Mouse (Mus musculus): ENCODE measurements around the gene Hsd11b2.

Gene Hsd11b2

GRCm38 (mm10) chr8:105484030-105484368 is 34.6 kb upstream of the Hsd11b2 start:
- no peak for DNase-seq (ENCODE audit: low spot score in 2 of 2)

GRCm38 (mm10) chr8:105484392-105484791 is 34.2 kb upstream of the Hsd11b2 start:
- no peak for DNase-seq (ENCODE audit: low spot score in 2 of 2)

- no peak for DNase-seq (ENCODE audit: low spot score in 2 of 2)
These were observed 30.5 kb upstream of the Hsd11b2 start for GRCm38 (mm10) chr8:105488082-105488481.

- DNase-seq (ENCODE audit: low spot score in 2 of 2) = no peak
These were observed 29.3 kb upstream of the Hsd11b2 start for GRCm38 (mm10) chr8:105489281-105489680.

- DNase-seq (ENCODE audit: low spot score in 2 of 2) = no peak
These were observed 25.1 kb upstream of the Hsd11b2 start for GRCm38 (mm10) chr8:105493495-105493894.

GRCm38 (mm10) chr8:105494566-105494965 is 24.0 kb upstream of the Hsd11b2 start:
- DNase-seq (ENCODE audit: low spot score in 2 of 2) = no peak

- no peak for DNase-seq (ENCODE audit: low spot score in 2 of 2)
These were observed 22.9 kb upstream of the Hsd11b2 start for GRCm38 (mm10) chr8:105495350-105496302.

- peak; percentile 74 to 79 for DNase-seq (ENCODE audit: low spot score in 2 of 2)
These were observed 21.9 kb upstream of the Hsd11b2 start, which contains the start of gene Zdhhc1 for GRCm38 (mm10) chr8:105496439-105497180. Gene Zdhhc1, minus strand, starts transcription at chr8:105496902.

GRCm38 (mm10) chr8:105499787-105500186 is 18.8 kb upstream of the Hsd11b2 start:
- DNase-seq (ENCODE audit: low spot score in 2 of 2) = no peak

- DNase-seq (ENCODE audit: low spot score in 2 of 2) = no peak
These were observed 13.9 kb upstream of the Hsd11b2 start for GRCm38 (mm10) chr8:105504617-105505016.

- DNase-seq (ENCODE audit: low spot score in 2 of 2) = no peak
These were observed 11.6 kb upstream of the Hsd11b2 start for GRCm38 (mm10) chr8:105506977-105507376.

GRCm38 (mm10) chr8:105508758-105509157 is 9.8 kb upstream of the Hsd11b2 start:
- no peak for DNase-seq (ENCODE audit: low spot score in 2 of 2)

- DNase-seq (ENCODE audit: low spot score in 2 of 2) = no peak
These were observed 8.4 kb upstream of the Hsd11b2 start for GRCm38 (mm10) chr8:105509997-105510735.

- DNase-seq (ENCODE audit: low spot score in 2 of 2) = no peak
These were observed 4.4 kb upstream of the Hsd11b2 start for GRCm38 (mm10) chr8:105514194-105514593.

- no peak for DNase-seq (ENCODE audit: low spot score in 2 of 2)
These were observed 3.9 kb upstream of the Hsd11b2 start for GRCm38 (mm10) chr8:105514656-105515055.

- DNase-seq (ENCODE audit: low spot score in 2 of 2) = peak; percentile 54 to 60
These were observed 2.4 kb upstream of the Hsd11b2 start for GRCm38 (mm10) chr8:105516018-105516645.

GRCm38 (mm10) chr8:105517346-105517745 is 1.2 kb upstream of the Hsd11b2 start:
- DNase-seq (ENCODE audit: low spot score in 2 of 2) = no peak

- no peak for DNase-seq (ENCODE audit: low spot score in 2 of 2)
These were observed 1.0 kb downstream of the Hsd11b2 start for GRCm38 (mm10) chr8:105519591-105519990.

GRCm38 (mm10) chr8:105520521-105520920 is 2.0 kb downstream of the Hsd11b2 start:
- no peak for DNase-seq (ENCODE audit: low spot score in 2 of 2)

- no peak for DNase-seq (ENCODE audit: low spot score in 2 of 2)
These were observed 2.5 kb downstream of the Hsd11b2 start for GRCm38 (mm10) chr8:105521061-105521460.

- DNase-seq (ENCODE audit: low spot score in 2 of 2) = no peak
These were observed 3.6 kb downstream of the Hsd11b2 start for GRCm38 (mm10) chr8:105521995-105522769.

Data from right cerebral cortex, postnatal 36 days (tissue).